Mouse (Mus musculus): ENCODE data around the gene Ubqln3.

DNA sequence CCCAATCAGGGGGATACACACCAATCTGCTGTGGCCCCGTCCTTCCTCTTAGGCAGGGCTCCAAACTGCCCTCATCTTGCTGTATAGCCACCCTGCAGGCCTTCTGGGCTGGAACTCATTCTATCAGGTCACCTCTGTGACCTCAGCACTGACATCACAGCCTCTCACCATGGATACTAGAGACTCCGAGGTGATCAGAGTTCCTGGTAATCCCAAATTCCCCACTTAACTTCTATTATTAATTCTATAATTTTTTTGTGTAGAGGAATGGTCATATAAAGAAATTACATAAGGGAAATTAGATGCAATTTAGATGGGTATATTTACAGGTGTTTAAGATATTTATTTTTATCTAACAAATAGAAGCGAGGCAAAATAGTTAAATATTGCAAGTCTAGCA lies at the start of gene Ubqln3:
- TF ChIP-seq CTCF (IDR thresholded peaks at IDR 0.05; ENCODE audit: extremely low read depth, insufficient read depth, insufficient read length, insufficient replicate concordance) (no peak), POLR2A (IDR thresholded peaks at IDR 0.05; ENCODE audit: low read depth, low read length) (no peak)
